Mouse (Mus musculus) right cerebral cortex, postnatal 10 days (tissue): Measurements from ENCODE around the gene Vmn1r87.

Experiments used
- DNase-seq, 2 experiments: peaks; one replicate each; pipeline ENCODE4 v3.0.0; 2021; ENCODE audit warnings: low spot score in 2 of 2

Vmn1r87 gene

DNA sequence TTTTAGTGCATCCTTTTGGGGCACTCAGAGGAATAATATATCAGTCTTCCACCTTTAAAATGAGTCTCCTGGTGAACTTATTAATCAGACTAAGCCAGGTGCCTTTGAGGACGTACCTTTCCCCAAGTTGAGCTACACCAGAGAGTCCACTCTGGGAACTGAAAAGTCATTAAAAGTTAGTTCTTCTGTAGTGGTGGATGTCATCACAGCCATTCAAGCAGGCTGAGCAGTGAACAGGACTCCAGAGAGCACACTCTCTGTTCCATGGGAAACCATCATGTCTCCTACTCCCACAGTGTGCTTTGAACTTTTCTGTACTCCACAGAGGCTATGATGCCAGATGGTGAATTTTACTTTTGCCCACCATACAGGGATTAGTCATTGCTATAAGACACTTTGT lies at the start of gene Vmn1r87:
Gene Vmn1r87 (minus strand): TSS at position 101 of the 400 bp plus-strand sequence.
- DNase-seq, result no peak

DNA sequence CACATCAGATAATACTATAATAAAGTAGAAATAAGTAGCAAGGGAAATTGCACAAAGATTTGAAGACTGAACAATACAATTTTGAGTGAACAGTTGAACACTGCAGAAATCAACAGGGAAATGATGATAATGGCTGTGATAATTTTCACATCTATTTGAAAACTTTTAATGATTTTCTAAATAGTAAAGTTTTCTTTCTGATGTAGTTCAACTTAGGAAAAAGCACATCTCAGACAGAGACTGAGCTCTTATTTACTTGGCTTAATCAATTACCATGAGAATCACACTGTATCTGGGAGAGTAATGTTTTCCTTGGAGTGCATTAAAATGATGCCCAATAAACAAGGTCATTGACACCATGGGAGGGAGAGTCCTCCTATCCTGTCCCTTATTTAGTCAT lies 19.3 kb upstream of the Vmn1r87 start, which contains the start of gene Vmn1r88:
Gene Vmn1r88 (plus strand): TSS at position 301 of the 400 bp plus-strand sequence.
- DNase-seq, result no peak

DNA sequence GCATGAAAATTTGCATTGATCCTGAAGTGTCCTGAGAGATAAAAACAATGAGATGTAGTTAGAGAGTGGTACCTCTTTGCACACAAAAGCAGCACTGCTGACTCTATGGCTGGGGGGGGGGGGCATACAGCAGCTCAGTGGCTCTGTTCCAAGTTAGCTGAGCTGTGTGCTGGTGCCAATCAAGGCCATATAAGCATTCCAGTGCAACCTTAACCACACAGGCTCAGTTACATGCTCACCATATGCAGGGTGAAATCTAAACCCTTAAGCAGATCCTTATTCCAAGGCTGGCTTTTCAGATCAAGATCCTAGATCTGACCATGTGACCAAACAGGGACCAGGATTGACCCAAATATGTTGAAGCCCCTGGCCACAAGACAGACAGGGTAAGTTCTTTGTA lies 2.6 kb downstream of the Vmn1r87 start:
- no peak for DNase-seq

DNA sequence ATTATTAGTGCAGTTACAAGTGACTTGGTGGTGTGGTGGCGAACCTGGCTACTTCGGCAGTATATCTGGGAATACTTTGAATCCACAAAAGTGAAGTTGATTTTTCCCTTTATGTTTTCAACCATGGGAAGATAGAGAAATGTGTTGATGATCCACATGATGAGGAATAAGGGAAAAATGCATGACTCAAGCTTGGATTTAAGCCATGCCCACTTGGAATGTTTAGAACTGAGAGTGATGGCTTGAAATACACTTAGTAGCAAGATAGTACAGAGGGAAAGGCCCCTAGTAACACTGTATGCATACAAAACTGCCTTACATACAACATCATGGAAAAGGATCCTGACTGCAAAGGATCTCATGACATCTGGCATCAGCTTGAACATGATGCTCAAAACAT lies 8.1 kb downstream of the Vmn1r87 start:
- DNase-seq, result no peak

DNA sequence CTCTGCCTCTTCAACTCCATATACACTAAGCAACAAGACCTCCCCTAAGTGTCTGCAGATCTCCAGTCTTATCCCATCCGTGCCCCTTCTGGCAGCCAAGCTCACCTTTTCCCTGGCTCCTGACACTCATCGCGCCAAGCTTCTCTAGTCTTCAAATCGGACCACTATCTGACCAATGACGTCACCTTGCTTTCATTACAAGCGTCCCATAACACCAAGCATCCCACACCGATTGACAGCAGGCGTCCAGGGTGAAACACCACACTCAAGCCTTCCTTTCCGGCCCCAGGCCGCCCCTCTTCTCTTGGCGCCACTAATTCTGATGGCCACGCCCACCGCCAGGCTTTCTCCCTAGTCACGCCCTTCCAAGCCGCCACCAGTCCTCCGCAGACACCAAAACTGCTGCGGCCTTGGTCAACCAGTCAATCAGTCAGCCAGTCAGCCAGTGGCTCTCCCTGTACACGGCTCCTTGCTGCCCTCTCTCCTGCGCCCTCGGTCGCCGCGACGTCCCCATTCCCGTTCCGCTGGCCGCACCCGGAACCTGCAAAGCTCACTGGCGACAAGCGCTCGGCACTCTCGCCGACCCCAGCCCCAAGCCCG lies 16.3 kb downstream of the Vmn1r87 start:
- DNase-seq, result peak in 1 of 2 experiments; percentile 22

DNA sequence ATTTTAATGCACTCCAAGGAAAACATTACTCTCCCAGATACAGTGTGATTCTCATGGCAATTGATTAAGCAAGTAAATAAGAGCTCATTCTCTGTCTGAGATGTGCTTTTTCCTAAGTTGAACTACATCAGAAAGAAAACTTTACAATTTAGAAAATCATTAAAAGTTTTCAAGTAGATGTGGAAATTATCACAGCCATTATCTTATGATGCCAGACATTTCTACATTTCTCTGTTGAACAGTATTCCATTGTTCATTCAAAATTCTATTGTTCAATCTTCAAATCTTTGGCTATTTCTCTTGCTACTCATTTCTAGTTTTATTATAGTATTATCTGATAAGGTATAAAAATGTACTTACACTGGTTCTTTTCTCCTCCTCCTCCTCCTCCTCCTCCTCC lies 20.1 kb downstream of the Vmn1r87 start, which contains the start of gene Vmn1r86:
Gene Vmn1r86 (minus strand): TSS at position 101 of the 400 bp plus-strand sequence.
- no peak for DNase-seq

DNA sequence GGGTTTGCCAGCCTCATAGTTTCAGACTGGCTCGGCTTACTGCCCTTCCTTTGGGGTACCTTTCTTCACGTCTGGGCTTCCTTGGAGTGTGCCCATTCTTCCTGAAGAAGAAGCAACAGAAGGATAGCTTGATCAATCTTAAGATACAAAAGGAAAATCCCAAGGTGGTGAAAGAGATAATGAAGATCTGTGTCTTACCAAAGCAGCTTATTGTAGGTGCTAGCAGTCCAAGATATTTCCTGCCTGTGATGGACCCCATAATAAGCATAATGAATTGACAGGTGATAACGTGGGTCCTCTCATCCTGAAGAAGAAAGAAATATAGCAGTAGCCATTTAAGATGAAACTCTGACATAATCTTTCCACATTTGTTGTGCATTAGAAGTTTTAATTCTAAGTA lies 44.9 kb downstream of the Vmn1r87 start, which contains the start of gene Vmn1r85:
Gene Vmn1r85 (minus strand): TSS at position 101 of the 400 bp plus-strand sequence.
- DNase-seq, result no peak
